Mouse (Mus musculus) v-Abl transformed pro-B cells (cell line): ENCODE measurements at regions not wholly inside any gene's neighbourhood (a gene's known extent, or its start where the extent isn't known, plus 50 kb on each side); places are given as distances from the start of the nearest gene placed in this dataset.

Source experiments
- in situ Hi-C, 2 experiments: fragments of 400-800 bp; cut with MboI; formaldehyde crosslinking; loops; one replicate each; pipeline ENCODE4 v1.15.1; 2025; ENCODE audit not compliant: unreplicated experiment in 2 of 2

GRCm38 (mm10) chr1:71956940-71957339 is 255.2 kb downstream of the Mreg start:
- in situ Hi-C loops = loop anchor here (5.0 to 25.0 kb wide), 7 partner anchors 280 to 895 kb away; partner anchors contain the start of genes Atic (in 2 of the 2), Bard1 (in 1 of the 2) and Smarcal1 (in 1 of the 2)

DNA sequence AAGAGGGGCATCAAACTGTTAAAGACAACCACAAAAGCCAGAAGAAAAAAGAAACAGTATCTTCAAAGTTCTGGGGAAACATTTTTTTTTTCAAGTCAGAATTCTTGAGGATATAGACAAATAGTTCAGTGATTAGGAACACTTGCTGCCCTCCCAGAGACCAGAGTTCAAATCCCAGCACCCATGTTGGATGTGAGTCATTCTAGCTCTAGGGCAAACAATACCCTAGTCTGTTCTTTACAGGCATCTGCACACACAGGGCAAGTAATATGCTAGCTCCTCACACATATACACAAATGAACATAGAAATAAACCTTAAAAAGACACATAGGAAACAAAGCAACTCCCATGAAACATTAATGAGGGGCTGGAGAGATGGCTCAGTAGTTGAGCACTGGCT is 256.8 kb downstream of the Mreg start:
- in situ Hi-C loops = loop anchor here (5.0 to 25.0 kb wide), 7 partner anchors 282 to 893 kb away; partner anchors contain the start of genes Atic (in 2 of the 2), Bard1 (in 1 of the 2) and Smarcal1 (in 1 of the 2)

GRCm38 (mm10) chr1:71953292-71953691 is 258.8 kb downstream of the Mreg start:
- in situ Hi-C loops = loop anchor here (10.0 to 25.0 kb wide), 6 partner anchors 284 to 891 kb away; partner anchors contain the start of genes Atic (in 1 of the 2), Bard1 (in 1 of the 2) and Smarcal1 (in 1 of the 2)

- in situ Hi-C loops = no loop called here
Measured at GRCm38 (mm10) chr1:71949549-71949948, 262.6 kb downstream of the Mreg start.

DNA sequence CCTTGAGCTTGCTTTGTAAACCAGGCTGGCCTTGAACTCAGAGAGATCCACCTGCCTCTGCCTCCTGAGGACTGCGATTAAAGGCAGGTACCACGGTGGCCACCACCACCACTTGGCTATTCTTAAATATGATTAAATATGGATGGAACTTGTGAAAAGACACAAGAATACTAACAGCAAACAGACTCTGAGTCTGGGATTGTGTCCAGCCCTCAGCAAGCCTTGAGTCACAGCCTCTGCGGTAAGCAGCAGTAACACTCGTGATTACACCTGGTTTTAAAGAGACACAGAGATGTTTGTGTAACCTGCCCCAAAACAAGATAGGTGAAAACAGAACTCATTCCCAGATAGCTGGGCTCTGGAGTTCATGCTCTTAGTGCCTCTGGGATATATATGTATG is 263.4 kb downstream of the Mreg start:
- in situ Hi-C loops = no loop called here

DNA sequence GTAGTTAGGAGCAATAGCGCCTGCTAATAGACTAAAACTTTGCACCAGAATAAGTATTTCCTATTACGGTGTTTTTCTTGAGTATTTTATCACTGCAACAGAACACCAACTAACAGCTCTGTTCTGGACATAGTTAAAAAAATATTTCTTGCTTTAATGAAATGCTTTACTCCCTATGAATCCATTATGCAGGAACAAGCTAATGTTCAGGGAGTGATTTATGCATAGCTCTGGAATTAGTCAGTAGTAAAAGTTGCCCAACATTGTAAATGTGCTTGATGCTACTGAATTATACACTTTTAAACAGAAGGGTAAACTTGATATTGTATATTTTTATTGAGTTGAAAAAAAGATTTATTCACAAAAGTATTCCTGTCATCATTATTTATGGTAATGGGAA is 264.6 kb downstream of the Mreg start:
- in situ Hi-C loops = no loop called here

DNA sequence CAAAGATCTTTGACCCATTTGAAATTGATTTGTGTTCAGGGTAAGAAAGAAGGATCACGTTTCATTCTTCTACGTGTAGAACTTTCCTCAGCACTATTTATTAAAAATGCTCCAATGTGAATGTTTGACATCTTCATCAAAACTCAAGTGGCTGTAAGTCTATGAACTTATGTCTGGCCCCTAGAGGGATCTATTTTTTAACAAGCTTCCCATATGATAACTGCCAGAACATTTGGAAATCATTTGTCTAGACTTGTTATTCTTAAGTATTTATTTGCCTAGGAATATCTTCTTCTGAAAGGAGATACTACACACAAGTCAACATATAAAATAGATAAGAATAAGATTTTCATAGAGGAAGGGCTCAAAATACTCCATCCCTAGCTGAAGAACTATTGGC is 265.2 kb downstream of the Mreg start:
- in situ Hi-C loops = no loop called here

GRCm38 (mm10) chr1:71945070-71945469 is 267.0 kb downstream of the Mreg start:
- in situ Hi-C loops = no loop called here

DNA sequence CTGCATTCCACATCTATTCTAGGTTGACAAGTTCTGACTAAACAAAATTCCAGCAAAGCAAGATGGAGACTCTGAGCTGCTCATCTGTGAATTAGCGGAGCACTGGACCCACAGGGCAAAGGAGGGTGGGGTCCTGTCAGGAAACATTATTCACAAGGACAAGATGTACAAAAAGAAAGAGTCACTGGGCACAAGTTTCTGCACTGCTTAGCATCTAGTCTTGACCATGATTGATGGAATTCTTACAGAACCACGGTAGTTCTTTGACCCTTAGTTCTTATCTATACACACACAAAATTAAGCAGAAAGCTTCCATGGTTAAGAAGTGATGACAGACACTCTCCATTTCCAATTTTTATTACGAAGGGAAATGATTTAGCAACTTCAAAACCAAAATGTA is 267.6 kb downstream of the Mreg start:
- in situ Hi-C loops = no loop called here

- in situ Hi-C loops = no loop called here
Measured at GRCm38 (mm10) chr1:71942145-71942544, 270.0 kb downstream of the Mreg start.

DNA sequence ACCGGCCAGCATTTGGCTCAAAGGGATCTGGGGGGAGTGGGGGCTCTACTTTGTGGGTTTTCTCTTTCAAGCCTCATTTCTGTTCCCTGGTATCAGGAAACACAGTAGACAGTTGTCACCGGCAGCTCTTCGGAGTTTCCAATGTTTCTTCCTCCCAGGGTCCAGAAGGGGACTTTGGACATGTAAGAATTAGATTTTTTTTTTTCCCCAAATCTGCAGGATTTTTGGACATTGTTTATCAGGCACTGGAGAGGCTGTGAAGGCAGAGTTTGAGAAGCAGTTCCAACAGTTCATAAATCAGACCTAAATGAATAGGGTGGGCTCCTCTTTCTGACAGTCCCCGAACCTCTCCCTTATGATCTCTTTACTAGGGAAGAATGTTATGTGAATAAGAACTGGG is 270.4 kb downstream of the Mreg start:
- in situ Hi-C loops = no loop called here

GRCm38 (mm10) chr1:71940900-71941299 is 271.2 kb downstream of the Mreg start:
- in situ Hi-C loops = no loop called here

DNA sequence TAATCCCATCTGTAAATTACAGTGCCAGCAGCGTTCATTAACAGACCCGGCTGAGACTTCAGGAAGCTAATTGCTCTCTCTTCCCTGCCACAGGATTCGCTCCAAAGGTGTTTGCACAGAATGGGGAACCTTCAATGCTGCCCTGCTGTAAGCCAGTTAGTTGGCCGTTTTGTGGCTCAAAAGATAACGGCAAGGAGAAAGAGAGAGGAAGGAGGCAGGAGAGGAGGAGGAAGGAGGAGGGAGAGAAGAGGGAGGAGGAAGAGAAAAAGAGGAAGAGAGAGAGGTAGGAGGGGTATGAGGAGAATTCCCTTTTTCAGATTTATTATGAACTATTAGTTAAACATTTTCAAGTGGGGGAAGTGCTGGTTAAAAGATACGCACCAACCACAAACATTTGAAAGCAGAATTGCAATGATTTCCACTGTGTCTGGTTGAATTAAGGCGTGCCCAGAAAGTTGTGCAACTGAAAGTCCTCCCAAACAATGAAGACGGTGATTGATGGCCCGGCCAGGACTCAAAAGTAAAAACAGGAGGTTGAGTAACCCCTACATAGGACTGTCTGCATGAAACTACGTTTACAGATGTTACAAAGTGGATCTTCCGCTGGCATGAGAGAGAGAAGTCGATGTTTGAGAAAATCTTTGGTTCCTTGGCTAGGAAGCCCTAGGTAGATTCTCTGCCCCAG is 273.6 kb downstream of the Mreg start:
- in situ Hi-C loops = no loop called here

DNA sequence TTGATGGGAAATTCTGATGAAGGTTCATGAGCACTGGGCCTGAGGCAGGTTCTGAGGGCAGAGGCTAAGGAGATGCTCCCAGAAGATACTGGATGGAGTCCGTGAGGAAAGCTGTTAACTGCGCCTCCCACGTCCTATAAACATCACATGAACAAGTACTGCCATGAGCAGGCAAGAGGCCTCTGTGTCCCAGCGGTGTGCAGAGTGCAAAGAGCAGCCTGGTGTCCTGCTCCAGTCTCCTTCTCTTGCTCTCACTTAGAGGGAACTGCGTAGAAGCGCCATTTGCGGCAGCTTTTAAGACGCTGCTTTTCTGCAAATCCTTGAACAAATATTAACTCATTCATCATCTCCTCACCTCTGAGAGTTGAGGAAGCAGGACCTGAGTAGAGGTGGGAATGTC is 274.2 kb downstream of the Mreg start:
- in situ Hi-C loops = no loop called here

DNA sequence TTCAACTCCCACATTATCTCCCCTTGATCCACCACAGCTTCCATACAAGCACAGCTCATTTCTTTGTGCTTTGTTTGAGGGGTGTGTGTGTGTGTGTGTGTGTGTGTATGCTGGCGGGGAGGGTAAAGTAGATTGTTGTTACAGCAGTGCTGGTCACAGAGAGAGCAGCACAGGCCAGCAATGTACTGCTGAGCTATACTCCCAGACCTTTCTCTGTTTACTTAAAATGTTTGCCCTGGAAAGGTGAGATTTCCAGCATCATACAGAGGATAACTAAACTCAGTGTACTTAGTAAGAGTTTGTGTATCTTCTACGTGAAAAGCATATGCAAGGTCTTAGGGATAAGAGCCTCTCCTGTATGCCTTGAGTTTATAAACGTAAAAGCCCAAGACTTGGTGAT is 274.9 kb downstream of the Mreg start:
- in situ Hi-C loops = no loop called here

GRCm38 (mm10) chr1:71936501-71937129 is 275.5 kb downstream of the Mreg start:
- in situ Hi-C loops = no loop called here

DNA sequence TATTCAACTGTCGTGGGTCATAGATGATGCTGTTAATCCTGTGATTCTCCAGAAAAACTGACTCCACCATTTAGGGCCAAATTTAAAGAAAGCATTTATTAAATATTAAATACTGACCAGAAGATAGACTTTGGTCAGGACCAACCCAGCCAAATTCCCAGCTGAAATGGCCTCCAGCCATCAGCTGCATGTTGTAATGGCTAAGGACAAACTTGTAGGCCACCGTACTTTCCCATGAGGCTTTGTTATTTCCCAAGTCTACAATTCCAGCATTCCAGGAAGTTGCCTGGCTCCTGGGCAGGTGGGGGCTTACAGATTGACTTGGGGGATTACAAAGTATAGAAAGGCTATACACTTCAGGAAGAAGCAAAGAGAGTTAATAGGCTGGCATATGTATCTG is 272.5 kb upstream of the Fn1 start:
- in situ Hi-C loops = no loop called here

GRCm38 (mm10) chr1:71924884-71925283 is 271.9 kb upstream of the Fn1 start:
- in situ Hi-C loops = no loop called here

- in situ Hi-C loops = no loop called here
Measured at GRCm38 (mm10) chr1:71923731-71924130, 270.7 kb upstream of the Fn1 start.

DNA sequence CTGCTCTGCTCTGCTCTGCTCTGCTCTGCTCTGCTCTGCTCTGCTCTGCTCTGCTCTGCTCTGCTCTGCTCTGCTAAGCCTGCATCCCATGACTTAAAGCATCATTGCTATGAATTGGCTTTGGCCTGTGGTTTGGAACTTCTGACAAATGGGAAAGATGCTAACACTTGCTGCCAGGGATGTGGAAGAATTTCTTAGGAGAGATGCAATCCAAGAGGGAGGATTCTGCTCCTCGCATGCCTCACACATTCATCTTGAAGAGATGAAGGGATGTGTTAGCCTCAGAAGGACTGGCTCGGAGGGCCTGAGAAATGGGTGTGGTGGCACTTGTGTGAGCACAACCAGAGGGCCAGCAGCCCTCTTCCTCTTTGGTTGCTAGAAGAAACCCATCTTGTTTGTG is 268.5 kb upstream of the Fn1 start:
- in situ Hi-C loops = no loop called here

DNA sequence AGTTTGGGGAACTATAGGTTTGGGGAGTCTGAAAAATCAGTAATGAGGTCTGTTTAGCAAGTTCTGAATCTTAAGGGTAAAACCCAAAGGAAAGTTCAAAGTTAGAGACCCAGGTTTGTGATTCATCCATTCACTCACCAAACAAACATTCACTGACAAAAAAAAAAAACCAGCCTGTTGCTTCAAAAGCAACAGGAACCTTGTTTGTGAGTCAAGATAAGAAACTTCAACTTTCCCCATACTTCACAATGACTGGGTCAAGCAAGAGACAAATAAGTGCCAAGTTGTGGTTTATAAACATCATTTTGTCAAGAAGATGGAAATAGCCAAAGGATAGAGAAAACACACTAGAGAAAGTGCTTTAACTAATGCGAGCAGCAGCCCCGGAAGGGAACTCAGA is 266.9 kb upstream of the Fn1 start:
- in situ Hi-C loops = no loop called here

DNA sequence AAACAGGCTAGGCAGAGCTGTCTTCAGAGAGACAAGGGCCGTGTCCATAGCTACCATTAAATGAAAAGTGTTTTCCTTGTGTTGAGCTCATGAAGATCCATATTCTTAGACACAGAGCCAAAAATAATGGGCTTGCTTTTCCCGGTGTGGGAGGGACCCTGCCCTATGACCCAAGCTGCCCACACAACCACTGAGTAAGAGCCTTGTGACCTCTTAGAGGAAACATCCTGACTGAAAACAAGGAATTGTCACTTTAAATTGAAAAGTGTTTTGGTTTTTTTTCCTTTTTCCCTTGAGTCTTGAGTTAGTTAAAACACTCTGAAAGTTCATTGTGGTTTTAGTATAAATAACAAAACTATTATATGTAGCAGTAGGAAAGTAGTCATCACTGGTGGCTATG is 264.0 kb upstream of the Fn1 start:
- in situ Hi-C loops = no loop called here
